Mouse (Mus musculus): ENCODE measurements at regions not wholly inside any gene's neighbourhood (a gene's known extent, or its start where the extent isn't known, plus 50 kb on each side); places are given as distances from the start of the nearest gene placed in this dataset.

DNA sequence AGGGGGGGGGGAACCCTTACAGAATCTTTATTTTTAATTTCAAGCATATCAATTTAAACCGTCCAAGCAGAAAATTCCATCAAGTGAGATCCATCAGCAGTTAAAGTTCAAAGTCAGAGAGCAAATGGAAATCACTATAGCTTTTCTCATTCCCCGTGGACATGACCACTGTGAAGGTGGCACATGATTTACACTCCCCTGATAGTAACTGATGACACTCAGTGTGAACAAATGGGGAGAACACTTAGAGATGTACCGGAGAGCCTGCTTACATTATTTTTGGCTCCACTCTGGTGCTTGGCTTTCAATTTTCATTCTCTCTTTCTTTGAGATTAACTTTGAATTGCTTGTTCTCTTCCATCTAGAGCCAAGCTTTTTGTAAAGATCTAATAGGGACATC, 140.0 kb downstream of the Gm11146 start:
- no peaks in the 10 kb centered on the region for H3K36me3 ChIP-seq (ENCODE audit: insufficient read depth)
- 69% methylated on average over 3 of the region's 3 CpGs for WGBS
- no peaks in the 10 kb centered on the region for H3K27me3 ChIP-seq (ENCODE audit: insufficient read depth, low read length)
- ATAC-seq (no peak), DNase-seq (no peak)
- H3K9me3 ChIP-seq (ENCODE audit: low read length) = no peaks in the 10 kb centered on the region
- no peak for TF ChIP-seq CTCF (IDR thresholded peaks at IDR 0.05; ENCODE audit: low read depth)
- H3K9ac ChIP-seq = no peak overlapping the region
- no peak overlapping the region for H3K4me3 ChIP-seq (ENCODE audit: low read depth, low read length)
- no peak overlapping the region for H3K27ac ChIP-seq (ENCODE audit: low read depth, low read length)
- no peaks in the 10 kb centered on the region for H3K4me1 ChIP-seq (ENCODE audit: insufficient read depth)
- H3K4me2 ChIP-seq (ENCODE audit: low read depth) = no peak overlapping the region

DNA sequence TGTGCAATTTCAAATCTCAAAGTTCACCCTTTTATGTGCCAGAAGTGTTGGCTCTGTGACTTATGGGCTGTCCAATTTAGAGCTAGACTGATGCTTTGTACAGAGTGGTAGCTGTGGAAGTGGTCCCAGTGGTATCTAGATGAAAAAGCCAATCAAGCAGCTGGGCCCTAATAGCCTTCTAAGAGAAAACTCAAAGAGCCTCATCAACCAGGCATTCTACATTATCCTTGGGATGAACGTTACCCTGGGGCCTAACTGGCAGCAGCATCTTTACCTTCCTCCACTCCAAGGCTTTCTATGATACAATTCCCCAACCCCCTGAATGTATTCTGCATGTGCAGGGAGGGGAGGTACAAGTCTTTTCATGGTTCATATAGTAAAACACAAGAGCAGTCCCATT, 140.4 kb downstream of the Gm11146 start:
- no peaks in the 10 kb centered on the region for H3K9me3 ChIP-seq (ENCODE audit: low read length)
- H3K4me3 ChIP-seq (ENCODE audit: low read depth, low read length) = no peak overlapping the region
- 37% methylated on average over 1 of the region's 1 CpGs for WGBS
- H3K4me2 ChIP-seq (ENCODE audit: low read depth) = no peak overlapping the region
- TF ChIP-seq CTCF (IDR thresholded peaks at IDR 0.05; ENCODE audit: low read depth) = no peak
- H3K4me1 ChIP-seq (ENCODE audit: insufficient read depth) = no peaks in the 10 kb centered on the region
- no peaks in the 10 kb centered on the region for H3K27me3 ChIP-seq (ENCODE audit: insufficient read depth, low read length)
- H3K9ac ChIP-seq = no peak overlapping the region
- ATAC-seq (no peak), DNase-seq (no peak)
- H3K27ac ChIP-seq (ENCODE audit: low read depth, low read length) = no peak overlapping the region
- no peaks in the 10 kb centered on the region for H3K36me3 ChIP-seq (ENCODE audit: insufficient read depth)

DNA sequence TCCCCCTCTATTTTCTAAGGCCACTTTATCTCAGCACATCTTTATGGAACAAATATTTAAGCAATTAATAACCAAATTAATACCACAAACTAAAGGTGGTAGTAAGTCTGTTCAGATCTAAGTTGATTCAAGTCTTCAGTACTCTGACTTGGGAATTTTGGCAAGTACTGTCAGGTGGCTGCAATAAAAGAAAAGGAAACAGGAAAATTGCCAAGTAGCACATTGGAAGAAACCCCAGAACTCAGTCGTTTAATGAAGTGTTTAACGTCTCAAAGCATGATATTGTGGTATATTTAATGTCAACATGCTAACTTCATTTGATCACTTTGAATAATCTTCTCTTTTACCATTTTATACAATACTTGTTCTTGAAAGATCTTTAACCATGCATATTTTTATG, 142.2 kb downstream of the Gm11146 start:
- Histone ChIP-seq H3K9me3 (ENCODE audit: low read length) (no peaks in the 10 kb centered on the region), H3K36me3 (ENCODE audit: insufficient read depth) (no peaks in the 10 kb centered on the region), H3K27me3 (ENCODE audit: insufficient read depth, low read length) (no peaks in the 10 kb centered on the region), H3K9ac (no peak overlapping the region), H3K4me3 (ENCODE audit: low read depth, low read length) (no peak overlapping the region), H3K27ac (ENCODE audit: low read depth, low read length) (no peak overlapping the region), H3K4me1 (ENCODE audit: insufficient read depth) (no peaks in the 10 kb centered on the region), H3K4me2 (ENCODE audit: low read depth) (no peak overlapping the region)
- 25% methylated on average over 2 of the region's 2 CpGs for WGBS
- no peak for ATAC-seq
- no peak for TF ChIP-seq CTCF (IDR thresholded peaks at IDR 0.05; ENCODE audit: low read depth)
- DNase-seq = no peak

DNA sequence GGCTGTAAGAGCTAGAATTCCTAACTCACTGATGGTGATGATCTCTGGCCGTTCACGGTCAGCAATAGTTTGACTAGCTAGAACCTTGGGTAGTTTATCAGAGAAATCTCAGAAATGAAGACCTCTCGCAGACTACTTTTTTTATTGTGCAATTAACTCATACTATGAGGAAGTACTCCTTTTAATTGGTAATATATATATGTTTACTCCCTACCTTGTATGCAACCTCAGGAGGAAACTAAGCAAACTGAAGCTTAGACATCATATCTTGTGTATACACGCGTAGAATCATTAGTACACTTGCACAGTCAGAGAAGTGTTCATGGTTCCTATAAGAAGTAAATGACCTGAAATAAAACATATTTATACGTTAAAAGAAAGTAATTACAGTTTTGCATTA, 157.2 kb downstream of the Gm11146 start:
- Histone ChIP-seq H3K4me1 (ENCODE audit: insufficient read depth) (no peaks in the 10 kb centered on the region; the same call in 1 of the 2 replicates), H3K4me3 (ENCODE audit: low read depth, low read length) (no peak overlapping the region), H3K9ac (no peak overlapping the region), H3K27me3 (ENCODE audit: insufficient read depth, low read length) (no peaks in the 10 kb centered on the region), H3K36me3 (ENCODE audit: insufficient read depth) (no peaks in the 10 kb centered on the region), H3K27ac (ENCODE audit: low read depth, low read length) (no peak overlapping the region), H3K9me3 (ENCODE audit: low read length) (no peaks in the 10 kb centered on the region), H3K4me2 (ENCODE audit: low read depth) (no peak overlapping the region)
- ATAC-seq (no peak), DNase-seq (no peak)
- no peak for TF ChIP-seq CTCF (IDR thresholded peaks at IDR 0.05; ENCODE audit: low read depth)
- 96% methylated on average over 6 of the region's 6 CpGs for WGBS

DNA sequence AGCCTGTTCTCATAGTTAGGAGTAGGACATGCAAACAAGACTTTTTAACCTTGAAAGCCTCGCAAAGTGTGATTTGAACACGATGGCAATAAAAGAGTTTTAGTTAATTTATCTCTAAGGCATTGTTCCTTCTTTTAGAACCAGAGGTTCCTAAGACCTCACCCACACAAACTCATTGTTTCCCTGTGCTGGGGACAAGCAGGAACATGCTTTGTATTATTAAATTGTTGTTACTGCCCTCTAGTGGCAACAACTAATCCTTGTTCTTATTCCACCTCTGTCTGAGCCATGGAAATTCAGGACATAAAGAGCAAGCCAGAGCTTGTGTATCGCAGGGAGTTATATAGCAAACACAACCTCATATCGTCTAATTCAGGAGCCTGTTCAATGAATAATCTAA, 157.9 kb downstream of the Gm11146 start:
- Histone ChIP-seq H3K9ac (no peak overlapping the region), H3K4me2 (ENCODE audit: low read depth) (no peak overlapping the region), H3K4me1 (ENCODE audit: insufficient read depth) (no peaks in the 10 kb centered on the region; the same call in 1 of the 2 replicates), H3K9me3 (ENCODE audit: low read length) (no peaks in the 10 kb centered on the region), H3K27me3 (ENCODE audit: insufficient read depth, low read length) (no peaks in the 10 kb centered on the region), H3K27ac (ENCODE audit: low read depth, low read length) (no peak overlapping the region), H3K4me3 (ENCODE audit: low read depth, low read length) (no peak overlapping the region), H3K36me3 (ENCODE audit: insufficient read depth) (no peaks in the 10 kb centered on the region)
- WGBS = 25% methylated on average over 4 of the region's 4 CpGs
- ATAC-seq = peak; percentile 88
- peak; percentile 79 for DNase-seq
- TF ChIP-seq CTCF (IDR thresholded peaks at IDR 0.05; ENCODE audit: low read depth) = peak; percentile 78

DNA sequence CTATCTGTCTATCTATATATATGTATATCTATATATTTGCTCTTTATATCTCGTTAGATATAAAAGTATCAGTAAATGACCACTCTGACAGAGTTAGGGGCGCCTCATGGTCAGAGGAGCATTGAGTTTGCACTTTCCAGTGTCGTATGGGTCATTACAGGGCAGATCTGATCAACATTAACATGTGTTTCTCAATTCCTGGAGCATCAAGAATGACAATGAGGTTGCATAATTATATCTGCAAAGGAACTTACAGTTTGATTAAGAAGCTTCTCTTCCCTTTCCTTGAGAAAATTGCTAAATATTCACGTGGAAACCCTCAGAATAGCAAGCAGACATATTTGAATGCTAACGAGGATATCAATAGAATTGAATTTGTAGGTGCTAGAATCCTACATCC, 158.6 kb downstream of the Gm11146 start:
- Histone ChIP-seq H3K4me2 (ENCODE audit: low read depth) (no peak overlapping the region), H3K36me3 (ENCODE audit: insufficient read depth) (no peaks in the 10 kb centered on the region), H3K27ac (ENCODE audit: low read depth, low read length) (no peak overlapping the region), H3K27me3 (ENCODE audit: insufficient read depth, low read length) (no peaks in the 10 kb centered on the region), H3K9ac (no peak overlapping the region), H3K4me1 (ENCODE audit: insufficient read depth) (no peaks in the 10 kb centered on the region; the same call in 1 of the 2 replicates), H3K9me3 (ENCODE audit: low read length) (no peaks in the 10 kb centered on the region), H3K4me3 (ENCODE audit: low read depth, low read length) (no peak overlapping the region)
- no peak for DNase-seq
- no peak for TF ChIP-seq CTCF (IDR thresholded peaks at IDR 0.05; ENCODE audit: low read depth)
- ATAC-seq = no peak
- 59% methylated on average over 5 of the region's 5 CpGs for WGBS

DNA sequence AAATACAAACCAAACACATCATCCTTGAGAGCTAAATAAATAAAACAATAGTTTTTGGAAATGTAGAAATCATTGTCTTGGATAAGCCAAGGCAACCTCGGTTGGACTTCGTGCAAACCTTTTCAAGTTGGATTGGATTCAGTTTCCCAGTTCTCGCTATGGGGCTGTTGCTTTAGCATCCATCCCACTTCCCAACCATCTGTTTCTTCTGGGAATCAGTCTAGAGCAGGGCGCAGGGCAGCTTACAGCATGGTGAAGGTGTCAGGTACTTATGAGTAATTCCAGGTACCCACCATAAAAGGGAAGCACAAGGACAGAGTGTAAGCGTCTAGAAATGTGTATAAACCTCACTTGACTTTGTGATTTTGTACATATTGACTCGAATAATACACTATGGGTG, 159.0 kb downstream of the Gm11146 start:
- no peak for ATAC-seq

DNA sequence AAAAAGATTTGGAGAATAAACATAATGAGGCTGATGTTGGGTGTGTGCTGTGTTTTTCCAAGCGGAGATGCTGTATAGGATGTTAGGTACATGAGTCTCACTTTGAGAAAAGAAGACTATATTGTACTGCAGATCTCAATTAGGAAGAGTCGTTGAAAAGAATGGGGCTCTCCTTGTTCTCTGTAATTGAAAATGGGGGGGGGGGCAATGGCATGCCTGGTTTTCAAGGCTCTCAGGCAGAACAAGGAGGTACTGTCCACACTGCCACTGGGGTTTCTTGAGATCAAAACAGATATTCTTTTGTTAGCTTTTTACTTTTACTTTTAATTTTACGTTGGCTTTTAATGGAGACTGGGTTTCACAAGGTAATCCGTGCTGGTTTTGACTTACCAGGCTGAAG, 170.5 kb downstream of the Gm11146 start:
- ATAC-seq (no peak), DNase-seq (no peak)
- H3K4me3 ChIP-seq (ENCODE audit: low read depth, low read length) = no peak overlapping the region
- H3K9me3 ChIP-seq (ENCODE audit: low read length) = no peaks in the 10 kb centered on the region
- TF ChIP-seq CTCF (IDR thresholded peaks at IDR 0.05; ENCODE audit: low read depth) = no peak
- no peak overlapping the region for H3K4me2 ChIP-seq (ENCODE audit: low read depth)
- no peaks in the 10 kb centered on the region for H3K27me3 ChIP-seq (ENCODE audit: insufficient read depth, low read length)
- 24% methylated on average over 4 of the region's 4 CpGs for whole genome bisulfite sequencing
- H3K36me3 ChIP-seq (ENCODE audit: insufficient read depth) = no peaks in the 10 kb centered on the region
- no peaks in the 10 kb centered on the region for H3K4me1 ChIP-seq (ENCODE audit: insufficient read depth)
- no peak overlapping the region for H3K9ac ChIP-seq
- H3K27ac ChIP-seq (ENCODE audit: low read depth, low read length) = no peak overlapping the region; the same call in 1 of the 2 replicates

More for the DNA sequence above, 159.0 kb downstream of the Gm11146 start:
- no peaks in the 10 kb centered on the region; the same call in 1 of the 2 replicates for H3K4me1 ChIP-seq (ENCODE audit: insufficient read depth)
- no peak for TF ChIP-seq CTCF (IDR thresholded peaks at IDR 0.05; ENCODE audit: low read depth)
- no peaks in the 10 kb centered on the region for H3K36me3 ChIP-seq (ENCODE audit: insufficient read depth)
- no peak overlapping the region for H3K27ac ChIP-seq (ENCODE audit: low read depth, low read length)
- no peaks in the 10 kb centered on the region for H3K9me3 ChIP-seq (ENCODE audit: low read length)
- H3K4me3 ChIP-seq (ENCODE audit: low read depth, low read length) = no peak overlapping the region
- no peak overlapping the region for H3K9ac ChIP-seq
- DNase-seq = no peak
- H3K4me2 ChIP-seq (ENCODE audit: low read depth) = no peak overlapping the region
- WGBS = 82% methylated on average over 6 of the region's 6 CpGs
- no peaks in the 10 kb centered on the region for H3K27me3 ChIP-seq (ENCODE audit: insufficient read depth, low read length)

All from forebrain, postnatal 0 days (tissue).